Mouse (Mus musculus) cerebellum, adult 2 months (tissue): ENCODE data around the gene Gm3045.

ENCODE experiments used
- CTCF ChIP-seq: fragments of 200-500 bp; IDR thresholded peaks from 2 replicates; pipeline ENCODE4 v1.5.1; 2011; ENCODE audit warnings: low read depth, mild to moderate bottlenecking, control low read depth, low read length, moderate library complexity, borderline replicate concordance; ENCODE audit not compliant: insufficient read depth
- POLR2A ChIP-seq: fragments of 200-500 bp; IDR thresholded peaks from 2 replicates; pipeline ENCODE4 v1.6.1; 2011; ENCODE audit warnings: low read length, control low read depth, borderline replicate concordance; ENCODE audit not compliant: insufficient read depth

DNA sequence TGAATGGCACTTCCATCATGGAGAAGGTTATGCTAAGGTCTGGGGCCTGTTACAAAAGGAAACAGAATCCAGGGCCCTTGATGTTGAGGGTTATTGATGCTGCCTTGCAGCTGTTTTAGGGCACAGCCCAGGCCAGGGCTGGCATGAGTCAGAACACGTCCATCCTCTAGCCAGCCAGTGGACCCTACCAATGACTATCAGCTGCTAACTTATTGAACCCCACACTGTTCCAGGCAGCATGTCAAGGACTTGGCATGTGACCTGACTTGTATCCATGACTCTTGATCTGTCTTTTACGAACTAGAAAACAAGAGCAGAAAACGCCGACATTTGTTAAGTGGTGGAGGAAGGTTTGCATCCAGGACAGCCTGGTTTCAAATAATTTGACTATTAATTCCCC lies 36.4 kb downstream of the Gm3045 start:
- TF ChIP-seq CTCF = no peak
- TF ChIP-seq POLR2A = no peak
